Mouse (Mus musculus) left cerebral cortex, postnatal 25 days (tissue): ENCODE measurements around the gene Fgfr2. TPM values are rescaled to one million over a fixed set of nuclear protein-coding genes. Genes with fewer than 3 reads are reported as not detected.

Experiments
- DNase-seq, 2 experiments: peaks; one replicate each; pipeline ENCODE4 v3.0.0; 2022; ENCODE audit warnings: low spot score in 2 of 2, mixed read lengths in 1 of 2
- intact Hi-C: fragments of 180-260 bp; cut with DNase I; formaldehyde crosslinking; loops from one replicate; pipeline ENCODE4 v1.15.1; 2025
- total RNA-seq, 2 experiments: library from RNA; stranded (reverse); gene quantifications; 2 replicates each; pipeline ENCODE4 v1.2.3; 2021

Fgfr2 gene
- total RNA-seq, 2 experiments from 2014 or later, result 37.1 to 42.0 TPM

DNA sequence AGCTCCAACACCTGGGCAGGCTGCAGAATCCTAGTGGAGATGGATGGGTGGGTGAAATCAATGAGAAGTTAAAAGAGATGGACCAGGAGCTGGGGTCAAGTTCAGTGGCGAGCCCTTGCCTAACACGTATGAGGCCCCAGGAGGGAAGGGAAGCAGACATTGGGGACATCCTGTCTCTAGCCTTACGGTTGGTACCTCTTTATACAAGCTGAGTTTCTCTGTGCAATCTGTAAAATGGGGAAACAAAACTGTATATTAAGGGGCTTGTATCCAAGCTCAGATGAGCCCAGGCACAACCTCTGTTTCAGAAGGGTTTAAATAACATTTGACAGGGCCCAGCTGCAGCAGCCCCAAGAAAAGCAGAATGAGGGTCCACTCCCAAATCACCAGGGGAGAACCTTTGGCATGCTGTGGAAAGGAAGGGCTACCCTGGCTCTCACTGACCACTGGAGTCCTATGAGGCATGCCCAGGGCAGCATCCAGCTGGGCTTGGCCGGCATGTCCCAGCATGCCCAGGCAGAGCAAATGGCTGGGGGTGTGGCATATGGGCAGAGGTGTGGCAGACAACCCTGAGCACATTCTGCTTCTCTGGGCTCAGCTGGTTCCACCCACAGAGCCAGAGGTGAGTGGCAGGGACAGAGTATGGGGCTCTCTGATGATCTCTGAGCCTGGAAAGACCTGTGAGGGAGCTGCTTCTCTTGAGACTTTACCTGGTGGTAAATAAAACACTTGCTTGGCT lies 393.9 kb downstream of the Fgfr2 start:
- intact Hi-C loops, result no loop called here
- no peak for DNase-seq

DNA sequence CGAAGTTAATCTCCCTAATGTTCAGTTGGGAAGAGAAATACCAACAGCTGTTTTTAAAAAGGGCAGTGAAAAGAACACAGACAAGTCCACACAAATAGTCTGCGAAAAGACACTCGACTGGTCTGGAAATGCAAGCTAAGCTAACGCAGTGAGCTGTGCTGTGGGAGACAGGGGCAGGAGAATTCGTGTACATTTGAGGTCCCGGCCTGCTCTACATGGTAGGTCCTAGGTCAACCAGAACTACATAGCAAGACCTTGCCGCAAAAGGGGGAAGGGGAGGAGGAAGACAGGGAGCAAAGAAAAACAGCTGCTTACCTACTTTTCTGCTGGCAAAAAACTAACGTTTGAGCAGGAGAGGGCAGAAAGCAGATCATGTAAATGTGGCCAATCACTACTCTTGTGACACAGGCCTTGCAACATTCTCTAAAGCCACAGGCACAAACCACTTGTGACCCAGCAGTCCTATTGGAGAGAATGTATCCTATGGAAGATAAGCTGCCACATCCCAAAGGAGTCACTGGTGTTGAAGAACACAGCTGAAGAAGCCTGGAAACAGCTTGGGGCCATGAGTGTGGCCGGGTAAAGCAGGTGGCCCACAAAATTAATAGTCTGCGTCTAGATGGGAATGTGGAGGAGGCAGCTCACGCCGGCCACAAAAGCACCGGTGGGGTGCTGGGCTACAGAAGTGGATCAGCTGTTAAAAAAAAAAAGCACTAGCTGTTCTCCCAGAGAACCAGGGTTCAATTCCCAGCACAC lies 396.9 kb downstream of the Fgfr2 start:
- no peak for DNase-seq

DNA sequence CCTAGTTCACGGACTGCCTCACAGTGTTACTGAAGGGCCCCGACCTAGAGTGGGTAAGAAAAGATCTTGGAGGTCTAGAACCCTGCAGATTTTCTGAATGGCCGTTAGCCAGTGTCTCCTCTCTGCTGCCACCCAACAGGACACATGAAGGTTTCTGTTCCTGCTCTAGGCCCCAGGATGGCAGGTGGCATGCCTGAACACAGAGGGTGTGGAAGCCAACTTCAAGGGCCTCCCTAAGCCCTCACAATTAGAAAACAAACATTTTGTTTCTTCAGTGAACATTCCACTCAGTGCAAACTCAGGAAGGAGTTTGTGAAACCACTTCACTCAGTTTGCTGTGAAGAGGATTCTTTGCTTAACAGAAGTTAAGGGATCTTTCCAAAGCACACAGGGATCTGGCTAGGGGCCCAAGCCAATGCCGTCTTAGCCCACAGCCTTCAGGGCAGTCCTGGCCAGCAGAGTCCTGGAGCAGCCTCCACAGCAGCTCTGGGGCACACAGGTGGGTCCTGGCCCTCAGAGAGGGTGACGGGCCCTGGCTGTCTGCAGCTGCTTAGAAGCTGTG lies 398.6 kb downstream of the Fgfr2 start:
- DNase-seq, result no peak
- intact Hi-C loops, result no loop called here

More for the DNA sequence above, 396.9 kb downstream of the Fgfr2 start:
- intact Hi-C loops, result no loop called here

DNA sequence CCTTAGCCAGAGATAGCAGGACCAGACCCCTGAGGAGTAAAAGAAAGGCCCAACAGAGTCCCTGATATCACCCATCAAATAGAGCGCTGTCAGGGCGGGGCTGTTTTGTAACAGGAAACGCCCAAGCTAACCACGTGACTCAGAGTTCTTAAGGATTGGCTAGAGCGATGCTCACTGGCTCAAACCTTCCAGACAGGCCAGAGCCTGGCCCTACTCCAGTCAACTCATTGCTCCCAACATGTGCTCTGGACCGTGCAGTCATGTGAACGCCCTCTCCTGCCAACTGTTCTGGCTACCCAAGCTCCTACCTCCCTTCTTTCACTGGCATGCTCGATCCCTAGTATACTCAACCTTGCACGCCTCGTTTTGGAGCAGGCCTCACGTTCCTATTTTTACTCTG lies 399.2 kb downstream of the Fgfr2 start:
- intact Hi-C loops, result no loop called here
- DNase-seq, result peak in 1 of 2 experiments; percentile 57

DNA sequence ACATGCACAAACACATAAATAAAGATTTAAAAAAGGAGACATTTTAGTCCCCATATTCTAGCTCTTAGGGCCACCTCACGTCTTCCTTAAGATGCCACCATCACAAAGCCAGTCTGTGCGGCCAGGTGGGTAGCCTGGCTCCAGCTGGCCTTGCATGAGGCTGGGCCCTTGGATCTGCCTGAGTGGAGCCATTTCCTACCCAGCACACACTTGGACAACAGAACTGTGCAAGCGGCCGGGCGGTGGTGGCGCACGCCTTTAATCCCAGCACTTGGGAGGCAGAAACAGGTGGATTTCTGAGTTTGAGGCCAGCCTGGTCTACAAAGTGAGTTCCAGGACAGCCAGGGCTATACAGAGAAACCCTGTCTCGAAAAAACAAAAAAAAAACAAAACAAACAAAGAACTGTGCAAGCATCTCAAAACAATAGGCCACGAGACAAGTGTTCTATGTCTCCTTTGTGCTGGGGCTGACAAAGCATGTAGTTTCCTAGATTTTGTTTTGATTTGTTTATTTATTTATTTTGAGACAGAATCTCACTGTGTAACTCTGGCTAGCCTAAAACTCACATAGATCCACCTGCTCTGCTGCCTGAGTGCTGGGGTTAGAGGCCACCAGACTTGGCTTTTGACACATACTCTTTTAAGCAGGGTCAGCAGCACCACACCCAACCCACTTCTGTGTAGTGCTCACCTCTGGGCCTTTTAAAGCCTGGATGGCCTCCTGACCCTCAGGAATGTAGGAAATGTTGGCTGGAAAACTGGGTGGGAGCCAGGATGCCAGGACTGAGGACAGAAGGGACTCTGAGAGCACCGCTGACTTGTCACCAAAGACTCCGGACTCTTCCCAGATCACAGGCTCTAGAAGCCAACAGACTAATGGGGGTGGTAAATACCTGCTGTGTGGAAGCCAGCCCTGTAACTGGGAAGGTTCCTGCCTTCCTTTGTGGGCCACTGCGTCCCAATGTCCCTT lies 400.5 kb downstream of the Fgfr2 start:
- no peak for DNase-seq
- intact Hi-C loops, result no loop called here

DNA sequence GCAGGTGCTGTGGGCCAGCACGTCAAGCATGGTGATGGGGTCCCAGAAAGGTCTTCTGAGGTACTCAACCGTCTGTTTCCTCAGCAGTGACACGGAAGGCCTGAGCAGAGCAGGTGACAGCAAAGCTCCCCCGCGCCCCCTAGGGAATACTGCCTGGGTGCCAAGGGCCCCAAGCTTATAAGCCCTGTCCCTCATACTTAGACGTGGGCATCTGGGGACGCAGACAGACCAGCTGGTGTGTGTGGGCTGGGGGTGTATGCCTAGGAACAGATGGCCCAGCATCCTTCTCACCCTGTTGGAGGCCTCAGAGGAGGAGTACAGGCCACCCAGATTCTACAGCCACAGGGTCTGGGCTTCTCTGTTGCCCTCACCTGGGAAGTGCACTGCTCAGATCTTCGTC lies 402.6 kb downstream of the Fgfr2 start:
- DNase-seq, result peak in 1 of 2 experiments; percentile 80
- intact Hi-C loops, result loop anchor here (2.0 kb wide), 1 partner anchor 68 kb away; no protein-coding TSS in a partner anchor

DNA sequence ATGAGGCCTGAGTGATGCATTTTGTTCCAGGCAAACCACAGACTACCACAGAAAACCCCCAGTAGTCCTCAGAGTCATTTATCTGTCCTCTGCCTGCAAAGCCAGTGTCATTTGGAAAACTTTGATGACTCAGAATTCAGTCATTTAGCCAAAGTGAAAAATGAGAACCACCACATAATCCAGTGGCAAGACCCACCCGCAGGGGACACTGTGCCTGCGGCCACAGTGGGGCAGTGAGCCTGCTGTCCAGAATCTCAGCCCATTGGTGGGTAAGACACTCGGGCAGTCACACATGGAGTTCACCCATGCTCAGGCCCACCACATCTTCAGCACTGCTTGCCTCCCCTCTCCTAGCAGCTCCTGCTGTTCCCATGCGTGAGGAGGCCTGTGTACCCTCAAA lies 403.6 kb downstream of the Fgfr2 start:
- intact Hi-C loops, result no loop called here
- no peak for DNase-seq

DNA sequence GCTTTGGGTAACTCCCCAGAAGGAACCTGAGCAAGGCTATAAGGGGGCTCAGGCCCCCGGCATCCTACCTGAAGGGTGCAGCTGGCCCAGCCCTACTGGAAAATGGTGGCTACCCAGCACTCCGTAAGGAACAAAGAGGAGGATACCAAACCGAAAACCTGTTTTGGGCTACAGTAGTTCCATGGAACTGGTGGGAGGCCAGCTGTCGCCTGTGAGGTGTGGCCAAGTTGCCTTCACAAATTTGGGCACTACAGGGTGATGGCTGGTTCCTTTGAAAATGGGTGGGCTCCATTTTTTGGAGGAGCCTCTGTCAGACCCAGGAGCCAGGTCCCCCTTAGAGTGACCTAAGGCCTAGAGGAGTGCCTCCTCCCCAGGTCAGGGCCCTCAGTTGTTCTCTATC lies 407.9 kb downstream of the Fgfr2 start:
- DNase-seq, result no peak
- intact Hi-C loops, result no loop called here

DNA sequence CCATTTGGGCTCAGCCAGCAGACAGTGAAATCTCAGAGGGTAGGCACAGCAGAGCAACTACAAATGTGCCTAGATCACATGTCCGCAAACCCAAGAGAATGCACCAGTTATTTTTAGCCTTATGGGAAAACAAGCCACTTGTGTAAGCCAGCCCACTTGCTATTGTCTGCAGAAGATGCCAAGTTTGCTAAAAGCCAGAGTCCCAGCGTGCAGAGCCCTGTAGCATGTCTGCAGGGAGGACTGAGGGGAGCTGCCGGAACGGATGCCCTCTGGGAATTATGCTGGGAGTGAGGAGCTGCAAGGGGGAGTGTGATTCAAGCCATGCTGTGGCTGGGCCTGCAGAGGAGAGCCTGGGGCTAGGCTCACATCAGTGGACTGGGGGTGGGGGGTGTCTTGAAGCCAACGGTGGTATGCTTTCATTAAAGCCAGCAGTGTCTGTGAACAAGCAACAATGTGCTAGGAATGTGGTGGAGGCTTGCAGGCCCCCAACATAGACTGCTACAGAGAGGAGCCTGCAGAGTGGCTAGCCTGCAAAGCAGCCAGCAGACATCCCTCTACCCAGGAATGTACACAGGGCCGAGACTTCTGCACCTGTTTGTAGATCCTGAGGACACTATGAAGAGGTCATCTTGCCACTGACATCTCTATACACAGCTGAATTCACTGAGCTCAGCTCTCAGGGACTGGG lies 408.8 kb downstream of the Fgfr2 start:
- intact Hi-C loops, result loop anchor here (5.0 kb wide), 1 partner anchor 57 kb away; no protein-coding TSS in a partner anchor
- DNase-seq, result peak; percentile 59 to 82

DNA sequence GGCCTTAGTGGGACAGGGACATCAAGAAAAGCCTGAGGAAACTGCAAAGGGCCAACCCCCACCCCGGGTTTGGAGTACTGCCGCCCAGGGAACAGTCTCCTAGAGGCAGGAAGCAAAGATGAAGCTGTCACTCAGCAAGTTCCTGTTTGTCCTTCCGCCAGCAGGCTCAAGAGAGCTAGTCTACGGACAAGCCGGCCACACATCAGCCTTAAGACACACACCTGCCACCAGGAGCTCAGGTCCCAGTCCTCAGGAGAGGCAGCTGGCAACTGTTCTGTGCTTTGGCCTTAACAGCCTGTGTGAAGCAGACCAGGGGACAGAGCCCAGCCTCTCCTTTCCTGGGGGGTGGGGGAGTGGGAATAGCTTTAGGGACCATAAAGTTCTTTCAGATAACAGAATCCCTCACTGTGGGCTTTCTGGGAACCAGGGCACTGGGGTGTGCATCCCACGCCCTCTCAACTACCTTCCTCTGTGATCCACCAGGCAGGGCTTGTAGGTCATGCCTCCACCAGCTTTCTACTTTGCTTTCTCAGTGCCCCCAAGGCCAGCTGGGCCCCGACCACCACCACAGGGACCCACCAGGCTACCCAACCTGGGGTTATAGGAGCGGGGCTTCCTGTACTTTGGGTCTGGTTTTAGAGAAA lies 409.5 kb downstream of the Fgfr2 start:
- DNase-seq, result peak in 1 of 2 experiments; percentile 39
- intact Hi-C loops, result loop anchor here (5.0 kb wide), 1 partner anchor 56 kb away; no protein-coding TSS in a partner anchor

DNA sequence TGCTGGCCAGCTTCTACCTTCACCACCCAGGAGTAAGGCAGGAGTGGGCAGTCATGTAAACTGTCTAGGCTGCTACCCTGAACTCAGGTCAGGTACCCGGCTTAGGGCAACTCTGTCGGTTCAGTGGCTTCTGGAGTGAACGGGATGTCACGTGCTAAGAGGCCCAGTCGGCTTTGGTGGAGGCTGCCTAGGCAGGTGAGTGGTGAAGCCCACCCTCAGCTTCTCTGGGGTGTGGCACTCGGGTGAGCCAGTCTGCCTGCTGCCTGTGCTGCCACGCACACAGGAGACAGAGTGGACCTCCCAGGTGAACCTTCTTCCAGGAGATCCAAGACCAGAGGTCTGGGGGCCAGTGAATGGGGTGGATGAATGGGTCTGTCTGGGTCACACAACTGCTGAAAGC lies 410.2 kb downstream of the Fgfr2 start:
- intact Hi-C loops, result loop anchor here (5.0 kb wide), 1 partner anchor 56 kb away; no protein-coding TSS in a partner anchor
- DNase-seq, result no peak

DNA sequence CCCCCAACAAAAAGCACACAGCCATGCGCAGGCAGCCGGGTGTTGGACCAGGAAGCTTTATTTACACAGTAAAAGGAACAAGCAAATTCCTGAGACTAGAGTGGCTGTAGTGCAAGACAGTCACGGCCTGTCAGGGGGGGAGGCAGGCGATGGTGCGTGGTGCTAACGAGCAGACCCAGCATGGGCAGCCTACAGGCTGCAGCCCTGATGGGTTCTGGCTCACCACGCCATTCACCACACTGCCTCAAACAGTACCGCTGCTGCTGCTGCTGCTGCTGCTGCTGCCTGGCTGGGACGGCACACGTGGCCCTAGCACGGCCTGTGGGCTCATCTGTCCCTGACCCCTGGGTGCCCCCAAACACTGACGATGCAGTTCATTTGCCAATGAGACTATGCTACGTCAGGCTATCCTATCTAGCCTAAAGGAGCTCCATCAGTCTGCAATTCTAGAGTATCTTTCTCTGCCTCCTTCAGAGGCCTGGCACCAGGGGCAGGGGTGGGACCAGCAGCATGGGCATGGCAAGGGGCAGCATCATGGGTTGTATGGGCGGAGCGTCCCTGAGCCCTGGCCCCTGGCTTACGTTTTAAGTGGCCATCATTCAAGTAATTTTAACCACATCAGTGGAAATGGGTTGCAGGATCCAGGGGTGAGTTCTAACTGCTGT lies 411.0 kb downstream of the Fgfr2 start:
- DNase-seq, result no peak
- intact Hi-C loops, result loop anchor here (5.0 kb wide), 1 partner anchor 55 kb away; no protein-coding TSS in a partner anchor

DNA sequence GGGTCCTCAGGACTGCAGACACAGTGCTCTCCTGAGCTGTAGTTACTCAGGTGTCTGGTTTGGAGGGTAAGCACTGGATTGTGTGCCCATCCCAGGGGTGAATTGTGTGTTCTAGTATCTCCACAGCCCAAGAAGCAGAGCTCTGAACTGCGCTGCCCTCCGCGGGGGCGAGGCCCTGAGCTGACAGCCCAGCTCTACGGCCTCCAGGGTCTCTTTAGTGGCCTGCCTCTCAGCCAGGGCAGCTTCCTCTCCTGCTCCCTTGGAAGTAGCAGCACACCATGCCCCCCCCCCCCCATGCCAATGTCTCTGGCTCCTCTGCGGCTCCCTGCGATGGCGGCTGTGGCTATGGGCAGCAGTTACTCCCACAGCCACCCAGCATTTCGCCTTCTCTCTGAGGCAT lies 411.6 kb downstream of the Fgfr2 start:
- intact Hi-C loops, result loop anchor here (5.0 kb wide), 1 partner anchor 54 kb away; no protein-coding TSS in a partner anchor
- no peak for DNase-seq

DNA sequence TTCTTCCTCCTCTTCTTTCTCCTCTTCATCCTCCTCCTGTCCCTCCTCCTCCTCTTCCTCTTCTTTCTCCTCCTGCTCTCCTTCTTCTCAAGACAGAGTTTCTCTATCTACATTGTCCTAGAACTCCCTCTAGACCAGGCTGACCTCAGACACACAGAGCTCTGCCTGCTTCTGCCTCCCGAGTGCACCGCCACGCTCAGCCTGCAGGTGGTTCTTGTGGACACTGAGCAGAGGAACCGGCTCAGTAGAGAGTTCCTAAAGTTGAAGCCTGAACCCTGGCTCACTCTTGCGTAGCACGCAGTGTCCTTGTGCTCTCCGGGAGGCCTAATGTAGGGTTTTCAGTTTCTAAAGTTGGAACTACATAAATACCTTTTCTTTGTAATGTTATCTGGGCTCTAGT lies 418.0 kb downstream of the Fgfr2 start:
- intact Hi-C loops, result no loop called here

DNA sequence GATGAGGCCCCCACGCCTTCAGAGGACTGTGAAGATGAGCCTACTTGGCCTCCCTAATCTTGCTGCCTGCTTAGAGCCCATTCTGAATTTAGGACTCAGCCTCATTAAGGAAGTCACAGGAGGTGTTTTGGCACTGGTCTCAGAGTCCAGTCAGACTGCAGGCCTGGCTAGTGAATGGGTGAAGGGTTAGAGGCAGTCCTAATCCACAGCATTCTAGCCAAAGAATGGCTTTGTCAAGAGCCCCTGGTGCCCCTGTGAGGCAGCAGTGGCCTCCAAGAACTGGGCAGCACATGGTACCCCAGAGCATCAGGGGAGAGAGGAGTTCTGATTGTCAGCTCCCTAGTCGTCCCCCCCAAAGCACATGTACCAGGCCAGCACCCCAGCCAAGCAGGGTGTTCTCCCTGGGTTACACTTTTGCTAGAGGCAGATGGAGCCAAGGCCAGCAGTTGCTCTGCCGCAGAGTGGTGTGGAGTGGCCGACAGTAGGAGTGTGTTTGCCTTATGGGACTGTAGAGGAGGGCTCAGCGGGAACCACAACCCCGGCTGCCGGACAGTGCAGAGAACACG lies 418.8 kb downstream of the Fgfr2 start:
- no peak for DNase-seq
- intact Hi-C loops, result no loop called here

More for the DNA sequence above, 418.0 kb downstream of the Fgfr2 start:
- DNase-seq, result no peak

DNA sequence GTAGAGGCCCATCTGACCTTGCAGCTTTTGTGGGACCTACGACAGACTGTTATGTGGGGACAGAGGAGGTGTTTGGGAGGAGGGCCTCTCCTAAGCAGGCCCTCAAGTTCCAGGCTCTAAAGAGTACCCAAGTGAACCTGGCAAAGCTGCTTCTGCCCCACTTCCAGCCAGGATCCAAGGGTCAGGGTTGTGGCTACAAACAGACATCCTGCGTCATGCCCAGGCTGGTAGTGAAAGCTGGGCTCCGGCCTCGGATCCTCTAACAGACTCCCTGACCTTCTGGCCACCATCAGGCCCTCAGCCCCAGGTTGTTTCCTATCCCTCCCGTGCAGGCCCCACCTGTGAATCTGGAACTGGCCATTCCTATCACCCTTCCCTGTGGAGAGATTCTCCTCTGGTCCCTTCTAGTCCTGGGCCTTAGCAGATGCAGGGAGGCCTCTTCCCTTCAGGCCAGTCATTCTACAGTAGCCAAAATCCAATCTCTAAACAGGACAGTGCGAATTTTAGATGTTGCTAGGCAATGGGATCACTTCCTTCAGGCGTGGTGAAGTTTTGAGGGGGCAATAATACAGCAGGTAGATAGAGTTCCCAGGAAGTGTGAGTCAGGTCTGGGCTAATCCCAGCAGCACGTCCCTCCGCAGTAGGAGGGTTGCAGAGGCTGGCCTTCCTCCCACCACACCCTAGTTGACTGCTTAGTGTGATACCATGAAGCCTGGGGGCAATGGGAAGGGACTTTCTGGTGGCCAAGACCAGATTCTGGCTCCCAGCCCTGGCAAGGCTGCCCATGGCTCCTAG lies 419.4 kb downstream of the Fgfr2 start:
- DNase-seq, result no peak
- intact Hi-C loops, result no loop called here
